Mouse (Mus musculus): ENCODE data around the gene Tmem120a.

GRCm38 (mm10) chr5:135725991-135726390, 18.3 kb downstream of the Tmem120a start:
- TF ChIP-seq CTCF (IDR thresholded peaks at IDR 0.05; ENCODE audit: extremely low read depth, insufficient read depth, low read length) (no peak), POLR2A (IDR thresholded peaks at IDR 0.05; ENCODE audit: extremely low read depth, insufficient read depth, low read length) (no peak)
